Mouse (Mus musculus): ENCODE results near the gene Ncoa4. TPM values are rescaled to one million over a fixed set of nuclear protein-coding genes. Genes with fewer than 3 reads are reported as not detected.
"Not testable (repeated sequence)": the region's sequence is repeated elsewhere in the genome, so short reads cannot be mapped to it uniquely, and the experiment has no call there.

Gene Ncoa4
- polyA plus RNA-seq, 1 experiment from 2014 or later, result 93.6 TPM

DNA sequence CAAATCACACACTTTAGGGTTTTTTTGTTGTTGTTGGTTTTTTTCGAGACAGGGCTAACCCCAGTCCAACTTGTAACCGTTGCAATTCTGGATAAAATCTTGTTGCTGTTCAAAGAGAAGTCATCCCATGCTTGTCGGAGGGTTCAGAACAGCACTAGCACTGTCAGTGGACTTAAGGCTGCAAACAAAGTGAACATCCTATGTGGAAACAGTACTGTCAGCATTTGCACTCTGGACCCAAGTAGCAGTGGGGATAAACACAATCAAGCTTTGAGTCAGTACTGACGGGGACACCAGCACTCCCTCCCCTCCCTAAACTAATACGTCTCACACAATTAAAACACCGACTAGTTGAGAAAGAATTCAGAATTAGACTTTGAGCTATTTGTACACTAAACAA, 21.2 kb downstream of the Ncoa4 start:
- no peak overlapping the region for H3K4me2 ChIP-seq (replicated peaks)
- H3K27me3 ChIP-seq, result no peaks in the 10 kb centered on the region
- no peak overlapping the region for H3K4me3 ChIP-seq (replicated peaks)
- no peaks in the 10 kb centered on the region for H3K9me3 ChIP-seq
- no peak overlapping the region for H3K9ac ChIP-seq (replicated peaks)
- peaks cover 58% of the 10 kb centered on the region for H3K36me3 ChIP-seq
- H3K27ac ChIP-seq, result no peak overlapping the region
- H3K4me1 ChIP-seq (replicated peaks), result no peaks in the 10 kb centered on the region
- 90% methylated on average over 6 of the region's 6 CpGs for WGBS
- no peak for ATAC-seq

DNA sequence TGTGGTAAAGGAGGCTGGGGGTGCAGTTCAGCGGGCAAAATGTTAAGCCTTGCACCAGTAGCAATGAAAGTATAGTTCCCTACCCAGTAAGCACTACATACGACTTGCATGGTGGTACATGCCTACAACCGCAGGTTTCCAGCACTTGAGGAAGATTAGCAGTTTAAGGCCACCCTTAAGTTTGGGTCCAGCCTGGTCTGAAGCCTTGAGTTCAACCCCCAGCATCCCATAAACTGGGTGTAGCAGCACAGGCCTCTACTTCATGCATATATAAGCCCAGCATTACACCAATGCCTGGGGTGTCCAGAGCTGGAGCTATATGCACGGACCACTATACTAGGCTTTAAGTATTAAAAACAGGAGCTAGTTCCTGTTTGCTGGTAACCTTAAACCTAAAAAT, 24.2 kb downstream of the Ncoa4 start:
- H3K36me3 ChIP-seq, result peaks cover 87% of the 10 kb centered on the region

DNA sequence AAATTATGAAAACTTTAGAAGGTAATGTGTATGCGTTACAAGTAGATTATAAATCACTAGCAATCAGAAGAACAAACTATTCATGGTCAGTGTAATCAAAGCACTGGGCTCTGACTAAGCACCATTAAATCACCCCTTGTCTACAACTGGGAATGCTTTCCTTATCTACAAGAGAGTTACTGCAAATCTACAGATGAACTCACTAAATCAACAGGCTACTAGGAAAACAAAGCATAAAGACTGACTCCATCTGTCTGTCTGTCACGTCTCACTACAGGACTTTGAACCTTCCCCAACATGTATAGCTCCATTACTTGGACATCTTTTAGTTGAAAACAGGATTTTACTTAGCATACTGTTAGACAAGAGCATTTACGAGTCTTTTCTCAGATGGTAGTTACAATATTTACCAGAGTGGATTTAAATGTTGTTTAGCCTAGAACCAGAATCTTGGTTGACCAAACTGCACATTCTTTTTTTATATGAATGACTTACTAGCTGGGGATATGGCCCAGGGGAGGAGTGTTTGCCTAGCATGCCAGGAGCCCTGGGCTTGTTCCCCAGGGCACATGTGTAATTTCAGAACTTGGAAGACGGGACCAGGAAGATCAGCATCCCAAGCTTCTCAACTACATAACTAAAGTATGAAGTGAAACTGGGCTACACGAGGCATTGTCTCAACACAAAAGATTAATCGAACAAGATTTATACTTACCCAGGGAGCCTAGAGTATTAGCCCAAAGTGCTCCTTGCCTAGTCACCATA, 31.1 kb downstream of the Ncoa4 start:
- no peak for ATAC-seq
- H3K4me3 ChIP-seq (replicated peaks), result no peak overlapping the region
- H3K4me2 ChIP-seq (replicated peaks), result no peak overlapping the region
- H3K9me3 ChIP-seq, result no peaks in the 10 kb centered on the region
- no peak overlapping the region for H3K9ac ChIP-seq (replicated peaks)
- no peaks in the 10 kb centered on the region for H3K4me1 ChIP-seq (replicated peaks)
- peaks cover 60% of the 10 kb centered on the region for H3K36me3 ChIP-seq
- WGBS, result 96% methylated on average over 6 of the region's 6 CpGs
- no peaks in the 10 kb centered on the region for H3K27me3 ChIP-seq
- H3K27ac ChIP-seq, result no peak overlapping the region

More for the DNA sequence above, 24.2 kb downstream of the Ncoa4 start:
- 95% methylated on average over 4 of the region's 4 CpGs for WGBS
- H3K4me2 ChIP-seq (replicated peaks), result no peak overlapping the region
- H3K4me3 ChIP-seq (replicated peaks), result no peak overlapping the region
- no peak overlapping the region for H3K27ac ChIP-seq
- H3K9ac ChIP-seq (replicated peaks), result no peak overlapping the region
- H3K27me3 ChIP-seq, result no peaks in the 10 kb centered on the region
- H3K4me1 ChIP-seq (replicated peaks), result no peaks in the 10 kb centered on the region
- no peak for ATAC-seq
- no peaks in the 10 kb centered on the region for H3K9me3 ChIP-seq

DNA sequence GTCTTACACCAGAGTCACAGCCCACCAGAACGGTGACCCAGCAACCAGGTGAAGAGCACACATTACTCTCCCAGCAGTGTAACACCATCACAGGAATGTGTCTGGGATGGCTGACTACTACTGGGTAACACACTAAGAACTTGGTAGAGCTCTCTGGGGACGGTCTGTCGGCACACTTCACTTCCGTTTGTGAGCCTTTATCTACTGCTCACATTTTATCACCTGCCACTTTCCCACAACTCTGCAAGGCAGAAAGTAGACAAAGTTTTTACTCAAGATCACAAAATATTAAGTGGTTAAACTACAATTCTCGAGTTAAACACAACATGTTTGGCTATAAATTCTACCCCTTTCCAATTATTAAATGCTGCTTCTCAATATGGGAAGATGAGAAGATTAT, 32.3 kb downstream of the Ncoa4 start:
- no peaks in the 10 kb centered on the region for H3K4me1 ChIP-seq (replicated peaks)
- H3K4me2 ChIP-seq (replicated peaks), result no peak overlapping the region
- peaks cover 54% of the 10 kb centered on the region for H3K36me3 ChIP-seq
- H3K9ac ChIP-seq (replicated peaks), result no peak overlapping the region
- no peak overlapping the region for H3K4me3 ChIP-seq (replicated peaks)
- no peaks in the 10 kb centered on the region for H3K9me3 ChIP-seq
- no peaks in the 10 kb centered on the region for H3K27me3 ChIP-seq
- H3K27ac ChIP-seq, result no peak overlapping the region
- no peak for ATAC-seq
- WGBS, result 95% methylated on average over 5 of the region's 5 CpGs

DNA sequence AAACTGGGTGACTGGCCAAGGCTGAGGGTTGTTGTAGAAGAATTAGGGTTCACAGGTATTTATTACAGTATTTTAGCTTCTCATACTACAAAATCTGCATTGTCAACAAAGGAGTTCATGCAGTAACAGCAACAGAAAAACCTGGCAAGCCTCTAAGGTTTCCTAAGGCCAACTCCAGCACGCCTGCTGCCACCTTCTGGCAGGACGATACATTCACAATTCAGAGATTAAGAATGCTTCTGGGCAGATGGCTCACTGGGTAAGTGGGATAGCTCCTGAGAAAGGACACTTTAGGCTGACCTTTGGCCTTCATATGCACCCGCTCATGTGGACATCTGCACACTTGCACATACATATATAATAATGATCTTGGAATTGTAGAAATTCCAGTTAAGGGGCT, 32.8 kb downstream of the Ncoa4 start:
- H3K4me2 ChIP-seq (replicated peaks), result no peak overlapping the region
- no peak overlapping the region for H3K9ac ChIP-seq (replicated peaks)
- 49% methylated on average over 3 of the region's 3 CpGs for WGBS
- H3K9me3 ChIP-seq, result no peaks in the 10 kb centered on the region
- peaks cover 54% of the 10 kb centered on the region for H3K36me3 ChIP-seq
- H3K4me3 ChIP-seq (replicated peaks), result no peak overlapping the region
- ATAC-seq, result no peak
- H3K4me1 ChIP-seq (replicated peaks), result no peaks in the 10 kb centered on the region
- H3K27ac ChIP-seq, result no peak overlapping the region
- H3K27me3 ChIP-seq, result no peaks in the 10 kb centered on the region

DNA sequence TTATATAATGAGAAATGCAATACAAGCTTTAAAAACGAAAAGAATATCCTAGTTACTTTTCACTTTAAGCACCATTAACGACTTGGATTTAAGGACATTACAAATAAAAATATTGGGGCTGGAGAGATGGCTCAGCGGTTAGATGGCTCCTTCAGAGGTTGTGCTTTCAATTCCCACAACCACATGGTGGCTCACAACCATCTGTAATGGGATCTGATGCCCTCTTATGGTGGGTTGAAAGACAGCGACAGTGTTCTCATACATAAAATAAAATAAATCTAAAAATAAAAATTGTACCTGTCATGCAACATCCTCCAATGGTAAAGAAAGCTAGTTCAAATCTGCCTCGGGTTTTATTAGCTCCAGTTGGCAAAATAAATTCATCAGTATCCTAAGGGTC, 33.9 kb downstream of the Ncoa4 start:
- H3K9me3 ChIP-seq; H3K4me2 ChIP-seq (replicated peaks); H3K27me3 ChIP-seq; H3K27ac ChIP-seq; ATAC-seq; H3K9ac ChIP-seq (replicated peaks); H3K4me1 ChIP-seq (replicated peaks); H3K4me3 ChIP-seq (replicated peaks): not testable (repeated sequence)
- 84% methylated on average over 5 of the region's 5 CpGs for WGBS
- H3K36me3 ChIP-seq, result peaks cover 52% of the 10 kb centered on the region

DNA sequence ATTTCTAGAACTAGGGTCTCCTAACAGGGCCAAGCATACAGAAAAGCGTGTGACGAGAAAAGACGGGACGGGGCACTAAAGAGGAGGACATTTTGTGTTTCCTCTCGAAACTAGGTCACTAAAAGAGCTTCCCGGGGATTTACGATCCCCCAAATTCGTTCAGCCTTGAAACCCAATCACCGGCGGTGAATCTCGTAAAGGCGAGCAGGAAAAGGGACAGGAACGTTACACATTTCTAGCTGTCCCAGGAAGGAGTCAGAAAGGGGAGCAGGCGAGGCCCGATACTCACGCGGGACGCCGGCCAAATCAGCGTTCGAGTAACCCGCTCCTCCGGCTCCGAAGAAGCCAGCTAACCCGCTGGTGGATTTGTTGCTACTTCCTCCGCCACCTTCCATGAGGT, 41.7 kb downstream of the Ncoa4 start:
- H3K27me3 ChIP-seq, result no peaks in the 10 kb centered on the region
- H3K4me3 ChIP-seq (replicated peaks), result peak overlapping the region; percentile 86
- peaks cover 31% of the 10 kb centered on the region for H3K4me1 ChIP-seq (replicated peaks)
- ATAC-seq, result peak; percentile 41
- no peak overlapping the region for H3K27ac ChIP-seq
- WGBS, result under 1% methylated on average over 26 of the region's 26 CpGs
- H3K9ac ChIP-seq (replicated peaks), result peak overlapping the region; percentile 92
- H3K36me3 ChIP-seq, result peaks cover 25% of the 10 kb centered on the region
- H3K9me3 ChIP-seq, result no peaks in the 10 kb centered on the region
- H3K4me2 ChIP-seq (replicated peaks), result peak overlapping the region; percentile 91

DNA sequence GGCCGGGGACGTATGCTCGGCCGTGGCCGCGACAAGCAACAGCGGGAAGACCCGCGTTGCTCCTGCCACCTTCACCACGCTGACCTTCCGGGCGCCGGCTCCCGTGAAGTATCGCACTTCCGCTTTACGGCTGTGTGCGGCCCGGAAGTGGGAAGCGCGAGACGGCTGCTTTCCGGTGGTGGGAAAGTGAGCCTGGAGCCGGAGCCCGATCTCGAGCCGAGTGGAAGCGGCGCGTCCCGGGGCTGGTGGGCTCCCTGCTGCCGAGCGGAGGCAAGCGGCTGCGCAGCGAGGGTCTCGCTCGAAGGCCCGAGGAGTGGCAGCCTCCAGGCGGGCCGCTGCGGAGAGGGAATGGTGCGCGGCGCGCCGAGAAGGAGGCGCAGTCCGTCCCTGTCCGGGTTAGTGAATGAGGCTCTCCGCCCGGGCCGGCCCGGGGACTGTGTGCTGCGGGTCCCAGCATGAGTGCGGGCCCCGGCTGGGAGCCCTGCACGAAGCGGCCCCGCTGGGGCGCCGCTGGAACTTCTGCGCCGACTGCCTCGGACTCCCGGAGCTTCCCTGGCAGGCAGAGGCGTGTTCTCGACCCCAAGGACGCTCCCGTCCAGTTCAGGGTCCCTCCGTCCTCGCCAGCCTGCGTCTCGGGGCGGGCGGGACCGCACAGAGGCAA, 42.3 kb downstream of the Ncoa4 start, which contains the start of the genes Timm23 and Parg:
Gene Timm23 (minus strand): TSS at position 108 of the 661 bp plus-strand sequence.
Gene Parg (plus strand): TSS at position 159 of the 661 bp plus-strand sequence.
- Histone ChIP-seq H3K4me2 (replicated peaks) (peak within 1 kb of the TSS; percentile 91), H3K27ac (peak within 1 kb of the TSS; percentile 69), H3K27me3 (no peaks in the 10 kb centered on the region), H3K4me3 (replicated peaks) (peak within 1 kb of the TSS; percentile 86), H3K4me1 (replicated peaks) (peaks cover 31% of the 10 kb centered on the region), H3K9me3 (no peaks in the 10 kb centered on the region), H3K36me3 (peaks cover 21% of the 10 kb centered on the region), H3K9ac (replicated peaks) (peak within 1 kb of the TSS; percentile 92)
- WGBS, result under 1% methylated on average over 77 of the region's 77 CpGs
- ATAC-seq, result peak; percentile 97

DNA sequence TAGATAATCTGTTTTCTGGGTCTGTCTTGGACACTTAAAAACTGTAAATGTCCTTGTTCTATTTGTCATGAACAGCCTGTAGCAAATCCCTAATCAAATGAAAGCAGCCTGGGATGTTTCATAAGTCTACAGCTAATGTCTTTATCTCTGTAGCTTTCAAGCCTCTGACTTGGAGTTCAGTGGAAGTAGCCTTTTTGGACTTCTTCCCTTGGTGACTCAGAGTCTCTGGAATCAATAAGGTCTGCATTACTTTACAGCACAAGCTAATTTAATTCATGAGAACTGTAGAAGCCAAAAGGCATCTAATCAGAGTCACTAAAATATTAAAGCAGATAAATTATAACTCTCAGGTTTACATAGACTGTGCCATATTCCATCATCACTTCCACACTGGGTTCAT, 66.9 kb downstream of the Ncoa4 start:
- no peaks in the 10 kb centered on the region for H3K9me3 ChIP-seq
- H3K9ac ChIP-seq (replicated peaks), result no peak overlapping the region
- no peak overlapping the region for H3K4me2 ChIP-seq (replicated peaks)
- no peak overlapping the region for H3K27ac ChIP-seq
- H3K4me3 ChIP-seq (replicated peaks), result no peak overlapping the region
- no peak for ATAC-seq
- peaks cover 17% of the 10 kb centered on the region for H3K36me3 ChIP-seq
- H3K4me1 ChIP-seq (replicated peaks), result no peaks in the 10 kb centered on the region
- no peaks in the 10 kb centered on the region for H3K27me3 ChIP-seq

DNA sequence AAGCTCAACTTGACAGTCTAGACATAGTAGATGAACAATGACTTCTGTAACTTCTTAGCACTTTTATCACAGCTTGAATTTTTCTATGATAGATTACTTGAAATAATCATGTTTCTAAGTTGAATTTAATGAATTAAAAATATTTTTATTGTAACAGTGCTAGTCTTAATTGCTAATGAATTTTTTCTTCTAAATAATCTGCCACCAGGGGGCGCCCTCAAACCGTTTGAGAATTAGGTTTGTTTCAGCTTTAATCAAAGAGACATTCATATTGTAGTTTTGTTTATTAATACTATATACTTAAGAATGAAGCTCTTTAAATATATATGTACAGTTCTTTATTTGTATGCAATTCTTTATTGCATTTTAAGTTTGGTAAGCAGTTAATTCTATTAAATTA, 69.3 kb downstream of the Ncoa4 start:
- Histone ChIP-seq H3K4me2 (replicated peaks) (no peak overlapping the region), H3K9me3 (no peaks in the 10 kb centered on the region), H3K4me3 (replicated peaks) (no peak overlapping the region), H3K4me1 (replicated peaks) (no peaks in the 10 kb centered on the region), H3K27me3 (no peaks in the 10 kb centered on the region), H3K9ac (replicated peaks) (no peak overlapping the region), H3K36me3 (peaks cover 21% of the 10 kb centered on the region), H3K27ac (no peak overlapping the region)
- WGBS, result 0% methylated on average over 2 of the region's 2 CpGs
- ATAC-seq, result no peak

Measured in midbrain, embryonic 13.5 days (tissue).